Mouse (Mus musculus): ENCODE data around the gene Cd3eap. TPM values are rescaled to one million over a fixed set of nuclear protein-coding genes. Genes with fewer than 3 reads are reported as not detected.
A peak's percentile ranks its signal among the peaks of the same experiment; 100 is the strongest.

The Cd3eap gene
- polyA plus RNA-seq (2014; fragmentation: Nextera tagmentation; extraction: Ambion mirVana), result 23.9 and 25.8 TPM in 2 replicates

- under 1% methylated on average over 31 of the region's 31 CpGs for WGBS
- Histone ChIP-seq H3K4me1 (replicated peaks; ENCODE audit: control insufficient read depth, insufficient read depth, low read length) (peaks cover 22% of the 10 kb centered on the region), H3K27ac (ENCODE audit: low read depth) (peak within 1 kb of the TSS; percentile 78), H3K9me3 (ENCODE audit: control insufficient read depth, low read length) (no peaks in the 10 kb centered on the region), H3K27me3 (replicated peaks; ENCODE audit: control insufficient read depth, insufficient read depth, low read length) (no peaks in the 10 kb centered on the region), H3K4me3 (ENCODE audit: low read depth, low read length) (peak within 1 kb of the TSS; percentile 71), H3K9ac (ENCODE audit: low read length) (peak within 1 kb of the TSS; percentile 64), H3K36me3 (ENCODE audit: control insufficient read depth, insufficient read depth, low read length) (peaks cover 33% of the 10 kb centered on the region), H3K4me2 (ENCODE audit: low read length) (peak within 1 kb of the TSS; percentile 98)
- DNase-seq (ENCODE audit: low spot score) (peak; percentile 97), ATAC-seq (replicated peaks; ENCODE audit: low FRiP score, low TSS enrichment, low read depth) (peak; percentile 65)
Observed at GRCm38 (mm10) chr7:19359299-19359891, at the start of gene Cd3eap, which contains the start of gene Ppp1r13l. Gene Cd3eap (minus strand): TSS chr7:19359483. Gene Ppp1r13l (plus strand): TSS chr7:19359749.

- no peak overlapping the region for H3K9ac ChIP-seq (ENCODE audit: low read length)
Observed at GRCm38 (mm10) chr7:19405417-19405816, 46.1 kb upstream of the Cd3eap start.

GRCm38 (mm10) chr7:19404476-19404875 is 45.2 kb upstream of the Cd3eap start, which contains the start of gene Ckm:
Gene Ckm (plus strand): TSS chr7:19404776.
- DNase-seq (ENCODE audit: low spot score) (no peak), ATAC-seq (replicated peaks; ENCODE audit: low FRiP score, low TSS enrichment, low read depth) (no peak)
- Histone ChIP-seq H3K36me3 (ENCODE audit: control insufficient read depth, insufficient read depth, low read length) (no peaks in the 10 kb centered on the region), H3K4me1 (replicated peaks; ENCODE audit: control insufficient read depth, insufficient read depth, low read length) (no peaks in the 10 kb centered on the region), H3K27ac (ENCODE audit: low read depth) (no peak within 1 kb of the TSS), H3K9ac (ENCODE audit: low read length) (peak within 1 kb of the TSS; percentile 41), H3K4me2 (ENCODE audit: low read length) (peak within 1 kb of the TSS; percentile 98), H3K27me3 (replicated peaks; ENCODE audit: control insufficient read depth, insufficient read depth, low read length) (peaks cover 36% of the 10 kb centered on the region), H3K4me3 (ENCODE audit: low read depth, low read length) (peak within 1 kb of the TSS; percentile 58), H3K9me3 (ENCODE audit: control insufficient read depth, low read length) (peaks cover 4% of the 10 kb centered on the region; the same call in 1 of the 2 replicates)
- WGBS, result 50% methylated on average over 7 of the region's 7 CpGs

More at GRCm38 (mm10) chr7:19405417-19405816, 46.1 kb upstream of the Cd3eap start:
- Histone ChIP-seq H3K36me3 (ENCODE audit: control insufficient read depth, insufficient read depth, low read length) (no peaks in the 10 kb centered on the region), H3K27ac (ENCODE audit: low read depth) (no peak overlapping the region), H3K4me2 (ENCODE audit: low read length) (peak overlapping the region; percentile 34; the same call in 1 of the 2 replicates), H3K4me3 (ENCODE audit: low read depth, low read length) (0 out of 2 replicates have a peak overlapping the region, but pooled peaks have one; percentile 8), H3K27me3 (replicated peaks; ENCODE audit: control insufficient read depth, insufficient read depth, low read length) (peaks cover 36% of the 10 kb centered on the region), H3K9me3 (ENCODE audit: control insufficient read depth, low read length) (peaks cover 4% of the 10 kb centered on the region; the same call in 1 of the 2 replicates), H3K4me1 (replicated peaks; ENCODE audit: control insufficient read depth, insufficient read depth, low read length) (no peaks in the 10 kb centered on the region)
- peak; percentile 98 for DNase-seq (ENCODE audit: low spot score)
- WGBS, result 6% methylated on average over 19 of the region's 19 CpGs
- ATAC-seq (replicated peaks; ENCODE audit: low FRiP score, low TSS enrichment, low read depth), result 0 out of 2 replicates have a peak, but pooled peaks have one; percentile 30

GRCm38 (mm10) chr7:19403731-19404296 is 44.5 kb upstream of the Cd3eap start, which contains the start of gene Klc3:
Gene Klc3 (minus strand): TSS chr7:19404104.
- Histone ChIP-seq H3K27me3 (replicated peaks; ENCODE audit: control insufficient read depth, insufficient read depth, low read length) (peaks cover 36% of the 10 kb centered on the region), H3K4me1 (replicated peaks; ENCODE audit: control insufficient read depth, insufficient read depth, low read length) (no peaks in the 10 kb centered on the region), H3K27ac (ENCODE audit: low read depth) (no peak within 1 kb of the TSS), H3K9me3 (ENCODE audit: control insufficient read depth, low read length) (peaks cover 4% of the 10 kb centered on the region; the same call in 1 of the 2 replicates), H3K36me3 (ENCODE audit: control insufficient read depth, insufficient read depth, low read length) (no peaks in the 10 kb centered on the region), H3K9ac (ENCODE audit: low read length) (peak within 1 kb of the TSS; percentile 41), H3K4me3 (ENCODE audit: low read depth, low read length) (peak within 1 kb of the TSS; percentile 58), H3K4me2 (ENCODE audit: low read length) (peak within 1 kb of the TSS; percentile 98)
- WGBS, result 1% methylated on average over 62 of the region's 62 CpGs
- ATAC-seq (replicated peaks; ENCODE audit: low FRiP score, low TSS enrichment, low read depth), result peak; percentile 77
- DNase-seq (ENCODE audit: low spot score), result peak; percentile 77

GRCm38 (mm10) chr7:19402535-19403112 is 43.3 kb upstream of the Cd3eap start:
- Histone ChIP-seq H3K4me2 (ENCODE audit: low read length) (no peak overlapping the region), H3K4me1 (replicated peaks; ENCODE audit: control insufficient read depth, insufficient read depth, low read length) (no peaks in the 10 kb centered on the region), H3K9me3 (ENCODE audit: control insufficient read depth, low read length) (peaks cover 4% of the 10 kb centered on the region; the same call in 1 of the 2 replicates), H3K27me3 (replicated peaks; ENCODE audit: control insufficient read depth, insufficient read depth, low read length) (peaks cover 36% of the 10 kb centered on the region), H3K4me3 (ENCODE audit: low read depth, low read length) (no peak overlapping the region), H3K36me3 (ENCODE audit: control insufficient read depth, insufficient read depth, low read length) (no peaks in the 10 kb centered on the region), H3K27ac (ENCODE audit: low read depth) (no peak overlapping the region), H3K9ac (ENCODE audit: low read length) (no peak overlapping the region)
- WGBS, result 86% methylated on average over 9 of the region's 9 CpGs
- DNase-seq (ENCODE audit: low spot score) (no peak), ATAC-seq (replicated peaks; ENCODE audit: low FRiP score, low TSS enrichment, low read depth) (no peak)

- H3K27ac ChIP-seq (ENCODE audit: low read depth), result no peak overlapping the region
- H3K9me3 ChIP-seq (ENCODE audit: control insufficient read depth, low read length), result peaks cover 4% of the 10 kb centered on the region; the same call in 1 of the 2 replicates
- DNase-seq (ENCODE audit: low spot score), result no peak
- no peak overlapping the region for H3K9ac ChIP-seq (ENCODE audit: low read length)
- H3K4me3 ChIP-seq (ENCODE audit: low read depth, low read length), result no peak overlapping the region
- peaks cover under 1% of the 10 kb centered on the region; the same call in 1 of the 2 replicates for H3K36me3 ChIP-seq (ENCODE audit: control insufficient read depth, insufficient read depth, low read length)
- H3K4me1 ChIP-seq (replicated peaks; ENCODE audit: control insufficient read depth, insufficient read depth, low read length), result no peaks in the 10 kb centered on the region
- WGBS, result 81% methylated on average over 4 of the region's 4 CpGs
- H3K27me3 ChIP-seq (replicated peaks; ENCODE audit: control insufficient read depth, insufficient read depth, low read length), result peaks cover 30% of the 10 kb centered on the region
- no peak overlapping the region for H3K4me2 ChIP-seq (ENCODE audit: low read length)
- no peak for ATAC-seq (replicated peaks; ENCODE audit: low FRiP score, low TSS enrichment, low read depth)
Observed at GRCm38 (mm10) chr7:19400946-19401345, 41.7 kb upstream of the Cd3eap start.

- no peak overlapping the region for H3K27ac ChIP-seq (ENCODE audit: low read depth)
- H3K4me1 ChIP-seq (replicated peaks; ENCODE audit: control insufficient read depth, insufficient read depth, low read length), result no peaks in the 10 kb centered on the region
- H3K4me3 ChIP-seq (ENCODE audit: low read depth, low read length), result peak overlapping the region; percentile 15
- peaks cover 4% of the 10 kb centered on the region; the same call in 1 of the 2 replicates for H3K9me3 ChIP-seq (ENCODE audit: control insufficient read depth, low read length)
- DNase-seq (ENCODE audit: low spot score) (peak; percentile 73), ATAC-seq (replicated peaks; ENCODE audit: low FRiP score, low TSS enrichment, low read depth) (peak; percentile 56)
- H3K4me2 ChIP-seq (ENCODE audit: low read length), result peak overlapping the region; percentile 39
- H3K36me3 ChIP-seq (ENCODE audit: control insufficient read depth, insufficient read depth, low read length), result peaks cover 12% of the 10 kb centered on the region
- H3K27me3 ChIP-seq (replicated peaks; ENCODE audit: control insufficient read depth, insufficient read depth, low read length), result peaks cover 24% of the 10 kb centered on the region
- H3K9ac ChIP-seq (ENCODE audit: low read length), result no peak overlapping the region
- 3% methylated on average over 27 of the region's 27 CpGs for WGBS
Observed at GRCm38 (mm10) chr7:19399496-19400280, 40.4 kb upstream of the Cd3eap start.

- DNase-seq (ENCODE audit: low spot score), result no peak
- peaks cover 64% of the 10 kb centered on the region for H3K36me3 ChIP-seq (ENCODE audit: control insufficient read depth, insufficient read depth, low read length)
- H3K4me3 ChIP-seq (ENCODE audit: low read depth, low read length), result no peak overlapping the region
- no peak overlapping the region for H3K9ac ChIP-seq (ENCODE audit: low read length)
- no peak overlapping the region for H3K27ac ChIP-seq (ENCODE audit: low read depth)
- no peak for ATAC-seq (replicated peaks; ENCODE audit: low FRiP score, low TSS enrichment, low read depth)
- H3K4me1 ChIP-seq (replicated peaks; ENCODE audit: control insufficient read depth, insufficient read depth, low read length), result no peaks in the 10 kb centered on the region
- WGBS, result 85% methylated on average over 8 of the region's 8 CpGs
- H3K9me3 ChIP-seq (ENCODE audit: control insufficient read depth, low read length), result no peaks in the 10 kb centered on the region
- H3K27me3 ChIP-seq (replicated peaks; ENCODE audit: control insufficient read depth, insufficient read depth, low read length), result no peaks in the 10 kb centered on the region
- H3K4me2 ChIP-seq (ENCODE audit: low read length), result no peak overlapping the region
Observed at GRCm38 (mm10) chr7:19394484-19394883, 35.2 kb upstream of the Cd3eap start.
